Mouse (Mus musculus): Measurements from ENCODE around the gene Cacnb4.

The Cacnb4 gene

GRCm38 (mm10) chr2:52471545-52472291 is 204.9 kb downstream of the Cacnb4 start:
- in situ Hi-C loops (cut with MboI, MseI) = loop anchor here (10.0 kb wide), 1 partner anchor 113 kb away; no protein-coding TSS in a partner anchor

DNA sequence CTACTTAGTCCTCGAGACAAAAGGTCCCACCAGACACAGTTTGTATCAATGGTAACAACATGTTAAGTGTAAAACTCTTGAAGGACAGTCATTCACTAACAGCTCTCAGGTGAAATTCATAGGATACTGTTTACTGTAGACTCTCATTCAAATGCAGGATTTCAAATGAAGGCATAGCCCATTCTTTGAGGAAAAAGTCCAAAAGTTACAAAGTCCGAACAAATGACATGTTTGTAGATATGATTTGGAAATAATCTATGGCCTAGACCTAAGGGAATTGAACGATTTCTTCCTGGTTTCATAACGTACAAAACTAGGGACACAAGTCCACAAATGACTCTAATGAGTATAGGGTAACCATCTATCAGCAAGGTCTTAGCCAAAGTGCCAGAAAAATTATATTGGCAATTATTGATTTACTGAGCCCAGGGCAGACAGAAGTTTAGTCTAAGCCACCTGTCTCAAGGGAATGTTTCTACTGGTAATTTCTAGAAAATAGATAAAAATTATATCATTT is 206.5 kb downstream of the Cacnb4 start:
- in situ Hi-C loops (cut with MboI, MseI) = loop anchor here (10.0 kb wide), 1 partner anchor 115 kb away; no protein-coding TSS in a partner anchor

- in situ Hi-C loops (cut with MboI, MseI) = no loop called here
Measured at GRCm38 (mm10) chr2:52467629-52468028, 209.0 kb downstream of the Cacnb4 start.

- in situ Hi-C loops (cut with MboI, MseI) = no loop called here
Measured at GRCm38 (mm10) chr2:52461206-52461967, 215.2 kb downstream of the Cacnb4 start.

GRCm38 (mm10) chr2:52455606-52456479 is 220.8 kb downstream of the Cacnb4 start:
- in situ Hi-C loops (cut with MboI, MseI) = no loop called here

DNA sequence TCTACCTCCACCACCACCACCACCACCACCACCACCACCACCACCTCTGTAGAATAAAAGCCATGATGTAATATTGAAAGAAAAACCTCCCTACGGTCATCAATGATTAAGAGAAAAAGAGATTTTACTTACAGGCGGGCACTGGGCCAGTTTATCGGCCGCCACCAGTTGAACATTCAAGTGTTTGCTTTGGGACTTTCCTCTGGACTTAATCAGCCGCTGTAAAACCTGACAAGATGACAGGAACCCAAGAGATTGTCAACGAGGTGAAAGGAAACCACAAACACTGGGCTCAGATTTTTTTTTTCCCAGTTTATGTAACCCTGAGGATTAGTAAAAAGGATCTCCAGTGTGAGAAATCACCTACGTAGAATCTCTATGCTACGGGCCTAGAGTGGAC is 226.8 kb downstream of the Cacnb4 start:
- in situ Hi-C loops (cut with MboI, MseI) = no loop called here

GRCm38 (mm10) chr2:52448916-52449315 is 227.7 kb downstream of the Cacnb4 start:
- in situ Hi-C loops (cut with MboI, MseI) = no loop called here

GRCm38 (mm10) chr2:52446648-52447047 is 230.0 kb downstream of the Cacnb4 start:
- in situ Hi-C loops (cut with MboI, MseI) = no loop called here

DNA sequence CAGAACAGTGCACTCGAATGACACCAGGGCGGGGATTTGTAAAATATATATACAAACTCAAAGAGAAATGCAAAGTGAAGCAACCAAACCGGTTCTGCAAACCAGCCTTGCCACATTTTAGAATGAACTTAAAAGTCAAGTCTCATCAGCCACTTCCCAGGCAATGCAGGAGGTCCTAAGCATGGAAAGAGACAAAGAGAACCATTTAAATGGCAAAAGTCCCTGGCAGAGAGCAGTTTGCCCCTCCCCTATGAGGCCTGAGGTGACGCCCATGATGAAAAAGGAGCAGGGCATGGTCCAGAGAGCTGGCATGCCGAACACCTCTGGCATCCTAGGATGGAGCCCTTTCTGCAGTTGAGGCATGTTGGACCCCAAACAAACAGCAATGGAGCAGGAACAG is 234.5 kb downstream of the Cacnb4 start:
- in situ Hi-C loops (cut with MboI, MseI) = no loop called here

GRCm38 (mm10) chr2:52440420-52441015 is 236.1 kb downstream of the Cacnb4 start:
- in situ Hi-C loops (cut with MboI, MseI) = no loop called here

GRCm38 (mm10) chr2:52438437-52438836 is 238.2 kb downstream of the Cacnb4 start:
- in situ Hi-C loops (cut with MboI, MseI) = no loop called here

DNA sequence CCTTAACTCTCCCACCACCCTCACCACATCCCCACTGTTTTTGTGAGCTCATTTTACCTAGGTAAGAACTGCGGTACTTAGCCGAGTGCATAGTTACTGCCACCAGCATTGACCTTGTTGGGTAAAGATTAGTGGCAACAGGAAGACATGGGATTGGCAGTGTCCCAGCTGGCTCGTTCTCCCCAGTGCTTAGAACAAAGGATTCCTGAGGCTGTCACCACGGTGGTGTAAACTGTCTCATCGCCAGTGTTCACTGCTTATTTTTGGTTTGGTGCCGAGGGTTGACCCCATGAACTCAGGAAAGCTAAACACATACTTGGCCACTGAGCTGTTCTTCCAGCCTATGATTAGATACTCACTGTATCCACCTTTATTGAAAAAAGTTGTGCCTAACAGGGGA is 238.6 kb downstream of the Cacnb4 start:
- in situ Hi-C loops (cut with MboI, MseI) = no loop called here

GRCm38 (mm10) chr2:52435919-52436632 is 240.6 kb downstream of the Cacnb4 start:
- in situ Hi-C loops (cut with MboI, MseI) = no loop called here

- in situ Hi-C loops (cut with MboI, MseI) = no loop called here
Measured at GRCm38 (mm10) chr2:52433365-52433764, 243.3 kb downstream of the Cacnb4 start.

GRCm38 (mm10) chr2:52427383-52427782 is 249.2 kb downstream of the Cacnb4 start:
- in situ Hi-C loops (cut with MboI, MseI) = no loop called here

DNA sequence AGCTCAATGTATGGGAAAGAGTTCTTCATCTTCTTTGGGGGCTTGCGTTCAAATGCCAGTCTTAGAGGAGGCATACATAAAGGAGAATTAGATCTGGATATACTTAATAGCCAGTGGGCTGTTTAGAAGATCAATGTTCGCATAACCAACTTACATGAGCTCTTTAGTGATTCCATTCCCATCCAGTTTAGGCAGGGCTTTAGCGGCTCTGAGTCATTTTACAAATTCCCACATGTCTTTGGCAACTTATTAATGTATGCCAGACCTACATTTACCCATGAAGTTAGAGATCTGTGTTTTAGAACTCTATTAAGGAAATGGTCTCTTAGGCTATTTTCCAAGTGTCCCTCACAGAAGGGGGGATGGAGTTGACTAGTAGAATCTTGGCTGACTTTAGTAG is 250.6 kb downstream of the Cacnb4 start:
- in situ Hi-C loops (cut with MboI, MseI) = no loop called here

- in situ Hi-C loops (cut with MboI, MseI) = no loop called here
Measured at GRCm38 (mm10) chr2:52425523-52425795, 251.2 kb downstream of the Cacnb4 start.

- in situ Hi-C loops (cut with MboI, MseI) = no loop called here
Measured at GRCm38 (mm10) chr2:52424747-52425522, 251.7 kb downstream of the Cacnb4 start, which contains the start of gene Arl5a. TSS of gene Arl5a (minus strand) at chr2:52424901.

DNA sequence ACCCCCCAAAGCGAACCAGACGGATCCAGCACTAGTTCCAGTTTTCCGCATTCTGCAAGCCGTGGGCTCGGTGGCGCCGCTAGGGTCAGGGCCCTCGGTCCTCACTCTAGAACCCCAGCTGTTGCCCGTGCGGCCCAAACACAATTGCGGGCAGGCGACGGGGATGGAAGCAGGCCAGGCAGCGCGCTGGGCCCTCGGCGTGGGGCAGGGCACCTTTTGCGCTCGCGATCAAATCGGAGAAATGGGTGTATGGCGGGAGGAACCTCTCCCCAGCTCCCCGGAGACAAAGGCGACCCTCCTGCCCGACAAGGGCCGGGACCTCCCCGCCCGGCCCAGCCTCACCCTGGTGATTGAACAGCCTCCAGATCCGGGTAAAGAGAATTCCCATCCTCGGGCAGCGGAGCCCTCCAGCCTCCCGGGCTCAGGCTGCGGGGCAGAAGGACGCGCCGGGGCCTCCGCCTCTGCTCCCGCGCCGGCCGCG is 252.3 kb downstream of the Cacnb4 start:
- in situ Hi-C loops (cut with MboI, MseI) = no loop called here
